Mouse (Mus musculus) C2C12 (cell line): Measurements from ENCODE around the gene Tcf19.

Experiments
- CTCF ChIP-seq: IDR thresholded peaks from one replicate; pipeline ENCODE4 v1.5.1; 2011; ENCODE audit not compliant: control insufficient read depth, insufficient read depth, insufficient read length
- MYOD1 ChIP-seq: IDR thresholded peaks from one replicate; pipeline ENCODE4 v1.6.1; 2011; ENCODE audit warnings: low read depth; ENCODE audit not compliant: control insufficient read depth, insufficient read length

DNA sequence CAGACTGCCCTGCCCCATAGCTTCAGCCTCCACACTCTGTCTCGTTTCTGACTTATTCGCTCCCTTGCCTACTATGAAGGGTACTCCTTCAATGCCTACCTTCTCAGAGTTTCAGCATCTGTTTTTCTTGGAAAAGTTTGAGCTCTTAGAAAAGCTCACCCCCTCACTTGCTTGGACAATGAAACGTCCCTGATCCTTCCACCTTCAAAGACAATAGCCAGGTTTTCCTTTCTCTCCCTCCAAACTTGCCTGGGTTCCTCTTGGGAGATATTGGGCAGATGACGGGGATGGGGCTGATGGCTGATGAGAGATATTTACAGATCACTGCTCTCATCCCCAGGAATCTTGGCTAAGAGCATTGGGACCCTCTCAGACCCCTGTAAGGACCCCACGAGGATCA, 37.7 kb upstream of the Tcf19 start:
- TF ChIP-seq CTCF, result no peak
- no peak for TF ChIP-seq MYOD1
